Mouse (Mus musculus) macrophage (primary cell): Measurements from ENCODE around the gene Elmod3. TPM values are rescaled to one million over a fixed set of nuclear protein-coding genes. Genes with fewer than 3 reads are reported as not detected.

ENCODE experiments used
- H3K27ac ChIP-seq: fragments of 350-480 bp; formaldehyde crosslinking; 2 replicates; pipeline ENCODE4 v1.9.0; 2021
- H3K36me3 ChIP-seq: fragments of 350-480 bp; formaldehyde crosslinking; 2 replicates; pipeline ENCODE4 v1.9.0; 2021; ENCODE audit errors: inconsistent target
- H3K4me3 ChIP-seq: fragments of 350-480 bp; formaldehyde crosslinking; 2 replicates; pipeline ENCODE4 v1.9.0; 2021; ENCODE audit errors: inconsistent target
- H3K79me2 ChIP-seq: fragments of 350-480 bp; formaldehyde crosslinking; 2 replicates; pipeline ENCODE4 v1.9.0; 2021; ENCODE audit errors: inconsistent target
- WGBS: methylation state at CpG from one replicate; pipeline ENCODE4 v1.1.7; 2026; ENCODE audit warnings: inconsistent platforms; ENCODE audit not compliant: missing documents; 5-methylcytosine and 5-hydroxymethylcytosine counted together
- polyA plus RNA-seq: library from polyadenylated mRNA; stranded (reverse); fragments of 250-400 nt; gene quantifications from 3 replicates; pipeline ENCODE4 v1.2.4, GENCODE M21; 2018; ENCODE audit warnings: inconsistent platforms
- total RNA-seq, 78 experiments: library from RNA; depleted of rRNA; stranded (reverse); fragments of 250-400 nt; gene quantifications; 1 replicate in 9 of 78; 2 replicates in 24 of 78; 3 replicates in 43 of 78; 4 replicates in 2 of 78; pipeline ENCODE4 v1.2.4; 2018; ENCODE audit warnings: inconsistent platforms in 56 of 78

The Elmod3 gene
- 10 to 100 TPM in 12 of 26 experiments, 1 to 10 TPM in 14; 2.6 to 16.6 (median 8.5) TPM for total RNA-seq (2018; cell fraction: chromatin; rRNA removed)
- total RNA-seq (2018; cell fraction: cytosol; rRNA removed) = 10 to 100 TPM in 3 of 26 experiments, 1 to 10 TPM in 23; 2.7 to 10.6 (median 7.1) TPM
- total RNA-seq (2018; cell fraction: nucleus; rRNA removed) = 10 to 100 TPM in 5 of 26 experiments, 1 to 10 TPM in 21; 2.1 to 14.7 (median 7.6) TPM
- 5.0 to 8.4 TPM (median 7.3 TPM) in 3 replicates for polyA plus RNA-seq

GRCm38 (mm10) chr6:72597956-72598753 is at the start of gene Elmod3, which contains the start of gene Retsat:
TSS of gene Elmod3 (minus strand) at chr6:72598413.
TSS of gene Retsat (plus strand) at chr6:72598475.
- Histone ChIP-seq H3K27ac (peak within 1 kb of the TSS; percentile 37), H3K36me3 (no peaks in the 10 kb centered on the region; the same call in 1 of the 2 replicates), H3K79me2 (no peaks in the 10 kb centered on the region), H3K4me3 (peak within 1 kb of the TSS; percentile 88)
- WGBS = under 1% methylated on average over 37 of the region's 38 CpGs

DNA sequence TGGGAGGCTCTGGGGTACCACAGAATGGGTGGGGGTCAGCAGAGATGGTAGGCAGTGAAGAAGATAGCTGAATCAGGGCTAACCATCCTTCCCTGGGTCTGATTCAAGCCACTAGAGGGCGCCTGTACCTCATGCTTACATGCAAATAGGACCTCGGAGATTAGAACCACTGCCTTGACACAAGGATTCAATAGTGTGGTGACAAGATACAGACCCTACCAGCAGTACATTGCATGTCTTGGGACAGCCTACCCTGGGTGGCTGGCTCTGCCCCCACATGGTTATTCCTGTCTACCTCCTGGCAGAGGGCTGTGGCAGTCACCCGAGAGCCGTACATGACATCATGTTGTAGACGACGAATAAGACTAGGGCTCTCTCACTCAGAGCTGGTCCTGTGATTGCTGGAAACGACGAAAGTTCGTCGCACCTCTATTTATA is 49.2 kb upstream of the Elmod3 start:
- 67% methylated on average over 10 of the region's 10 CpGs for WGBS

GRCm38 (mm10) chr6:72645364-72645763 is 47.2 kb upstream of the Elmod3 start:
- H3K4me3 ChIP-seq = no peak overlapping the region
- no peak overlapping the region for H3K27ac ChIP-seq
- WGBS = 95% methylated on average over 7 of the region's 7 CpGs
- no peaks in the 10 kb centered on the region for H3K79me2 ChIP-seq
- no peaks in the 10 kb centered on the region for H3K36me3 ChIP-seq

More for the DNA sequence above, 49.2 kb upstream of the Elmod3 start:
- no peaks in the 10 kb centered on the region for H3K79me2 ChIP-seq
- no peaks in the 10 kb centered on the region for H3K36me3 ChIP-seq
- H3K27ac ChIP-seq = no peak overlapping the region
- no peak overlapping the region for H3K4me3 ChIP-seq

DNA sequence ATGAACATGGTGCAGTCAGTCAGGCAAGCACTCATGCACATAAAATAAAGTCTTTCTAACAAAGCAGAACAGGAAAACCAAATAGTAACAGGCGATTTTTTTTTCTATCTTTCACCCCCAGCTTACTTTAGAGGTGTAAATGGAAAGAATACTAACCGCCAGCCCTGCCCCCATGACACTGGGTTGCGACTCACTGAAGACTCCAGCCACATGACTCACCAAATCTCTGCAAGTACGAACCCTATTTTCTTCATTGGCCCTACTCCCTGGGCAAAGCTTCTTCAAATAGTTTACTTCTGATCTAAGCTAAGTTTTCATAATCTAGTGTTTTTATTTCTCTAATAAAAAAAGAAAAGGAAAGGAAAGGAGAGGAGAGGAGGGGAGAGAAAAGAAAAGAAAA is 46.4 kb upstream of the Elmod3 start:
- Histone ChIP-seq H3K4me3 (no peak overlapping the region), H3K79me2 (no peaks in the 10 kb centered on the region), H3K27ac (no peak overlapping the region), H3K36me3 (no peaks in the 10 kb centered on the region)
- WGBS = 36% methylated on average over 4 of the region's 4 CpGs

- H3K79me2 ChIP-seq = no peaks in the 10 kb centered on the region
- no peaks in the 10 kb centered on the region for H3K36me3 ChIP-seq
- WGBS = 50% methylated on average over 18 of the region's 18 CpGs
- H3K27ac ChIP-seq = no peak overlapping the region
- H3K4me3 ChIP-seq = no peak overlapping the region
Measured at GRCm38 (mm10) chr6:72641218-72641954, 43.2 kb upstream of the Elmod3 start.

DNA sequence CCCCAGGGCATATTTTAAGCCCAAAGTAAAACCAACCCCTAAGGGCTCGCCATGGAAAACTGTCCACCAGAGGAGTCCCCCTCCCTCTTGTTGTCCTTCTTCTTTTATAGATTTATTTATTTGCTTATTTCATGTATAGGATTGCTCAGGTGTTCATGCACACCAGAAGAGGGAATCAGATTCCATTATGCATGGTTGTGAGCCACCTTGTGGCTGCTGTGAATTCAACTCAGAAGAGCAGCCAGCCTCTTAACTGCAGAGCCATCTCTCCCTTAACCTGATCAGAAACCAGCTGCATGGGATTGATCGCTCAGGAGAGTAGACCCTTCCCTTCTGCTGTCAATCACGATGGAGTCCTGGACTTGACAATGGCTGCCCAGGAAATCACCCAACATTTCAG is 38.7 kb upstream of the Elmod3 start:
- no peaks in the 10 kb centered on the region for H3K36me3 ChIP-seq
- H3K27ac ChIP-seq = no peak overlapping the region
- 89% methylated on average over 3 of the region's 3 CpGs for WGBS
- H3K4me3 ChIP-seq = no peak overlapping the region
- H3K79me2 ChIP-seq = no peaks in the 10 kb centered on the region

DNA sequence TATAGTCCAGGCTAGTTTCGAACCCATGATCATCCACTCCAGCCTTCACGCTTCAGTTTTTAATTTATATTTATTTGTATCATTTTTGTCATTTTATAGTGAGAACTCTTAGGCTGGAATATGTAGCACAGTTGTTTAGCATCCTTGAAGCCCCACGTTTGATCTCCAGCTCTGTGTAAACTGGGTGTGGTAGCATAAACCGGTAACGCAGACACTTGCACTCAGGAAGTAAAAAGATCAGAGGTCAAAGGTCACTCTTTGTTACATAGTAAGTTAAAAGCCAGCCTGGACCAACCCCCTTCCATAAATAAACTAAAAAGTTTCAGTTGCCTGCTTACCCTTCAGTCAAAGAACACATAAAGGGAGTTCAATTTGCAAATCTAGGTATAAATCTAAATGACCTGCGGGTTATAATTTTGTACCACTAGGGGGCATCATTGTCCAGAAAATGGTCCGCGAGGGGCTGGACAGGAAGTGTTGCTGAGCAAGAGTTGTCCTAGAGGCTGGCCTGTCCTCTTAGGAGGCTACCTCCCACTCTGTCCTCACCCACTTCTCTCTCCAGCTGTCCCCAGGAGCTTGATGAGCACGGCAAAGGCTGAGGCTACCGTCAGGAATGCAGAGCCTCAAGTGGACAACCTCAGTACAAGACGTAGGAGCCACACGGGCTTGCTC is 37.7 kb upstream of the Elmod3 start:
- H3K36me3 ChIP-seq = no peaks in the 10 kb centered on the region
- H3K79me2 ChIP-seq = no peaks in the 10 kb centered on the region
- H3K4me3 ChIP-seq = no peak overlapping the region
- 48% methylated on average over 12 of the region's 12 CpGs for WGBS
- H3K27ac ChIP-seq = no peak overlapping the region

DNA sequence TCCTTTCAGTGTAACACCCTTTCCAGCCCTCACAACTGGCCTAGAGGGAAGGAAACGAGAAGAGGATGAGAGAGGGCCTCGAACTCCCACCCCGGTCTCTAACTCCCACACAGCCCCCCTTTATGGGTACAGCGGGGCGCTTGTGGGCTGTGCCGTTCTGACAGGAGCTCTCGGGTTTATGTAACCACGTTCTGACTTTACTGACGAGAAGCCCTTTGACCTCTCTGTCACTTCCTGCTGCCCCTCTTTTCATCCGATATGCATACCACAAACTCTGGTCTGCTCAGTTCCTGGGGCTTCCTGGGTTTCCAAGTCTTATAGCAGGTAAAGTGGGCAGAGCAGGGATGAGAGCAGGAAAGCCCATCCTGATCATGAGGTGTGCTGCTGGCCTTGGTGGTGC is 36.1 kb upstream of the Elmod3 start:
- no peak overlapping the region for H3K4me3 ChIP-seq
- H3K27ac ChIP-seq = no peak overlapping the region
- H3K79me2 ChIP-seq = no peaks in the 10 kb centered on the region
- H3K36me3 ChIP-seq = no peaks in the 10 kb centered on the region
- 31% methylated on average over 8 of the region's 10 CpGs for WGBS

- H3K27ac ChIP-seq = no peak overlapping the region
- no peaks in the 10 kb centered on the region for H3K36me3 ChIP-seq
- H3K79me2 ChIP-seq = no peaks in the 10 kb centered on the region
- H3K4me3 ChIP-seq = no peak overlapping the region
- 92% methylated on average over 6 of the region's 6 CpGs for whole genome bisulfite sequencing
Measured at GRCm38 (mm10) chr6:72631700-72632099, 33.5 kb upstream of the Elmod3 start.

GRCm38 (mm10) chr6:72630961-72631360 is 32.7 kb upstream of the Elmod3 start:
- Histone ChIP-seq H3K27ac (no peak overlapping the region), H3K79me2 (no peaks in the 10 kb centered on the region), H3K4me3 (no peak overlapping the region), H3K36me3 (no peaks in the 10 kb centered on the region)
- WGBS = 95% methylated on average over 13 of the region's 14 CpGs

- Histone ChIP-seq H3K4me3 (no peak overlapping the region), H3K79me2 (no peaks in the 10 kb centered on the region), H3K27ac (no peak overlapping the region), H3K36me3 (no peaks in the 10 kb centered on the region)
- 100% methylated on average over 2 of the region's 2 CpGs for WGBS
Measured at GRCm38 (mm10) chr6:72630370-72630769, 32.2 kb upstream of the Elmod3 start.

DNA sequence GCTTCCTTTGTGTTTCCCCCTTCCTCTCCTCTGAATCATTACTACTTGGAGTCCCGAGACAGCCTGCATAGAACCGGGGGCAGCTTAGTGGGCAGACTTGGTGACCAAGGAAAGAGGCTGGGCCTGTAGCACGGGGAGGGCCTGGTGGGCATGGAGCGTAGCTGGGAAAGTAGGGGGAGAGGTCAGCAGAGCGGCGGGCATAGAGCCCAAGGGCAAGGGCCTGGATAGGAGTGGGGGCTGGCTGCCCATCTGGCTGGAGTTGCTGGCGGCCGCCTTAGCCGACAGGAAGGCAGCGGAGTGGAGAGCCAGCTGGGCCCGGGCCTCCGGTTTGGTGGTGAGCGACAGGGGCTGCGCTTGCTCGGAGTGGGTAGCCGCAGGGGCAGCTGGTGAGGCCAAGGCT is 29.1 kb upstream of the Elmod3 start:
- Histone ChIP-seq H3K79me2 (no peaks in the 10 kb centered on the region), H3K4me3 (no peak overlapping the region), H3K36me3 (no peaks in the 10 kb centered on the region), H3K27ac (no peak overlapping the region)
- 84% methylated on average over 15 of the region's 16 CpGs for WGBS

- Histone ChIP-seq H3K79me2 (no peaks in the 10 kb centered on the region), H3K27ac (no peak overlapping the region), H3K36me3 (no peaks in the 10 kb centered on the region), H3K4me3 (no peak overlapping the region)
- WGBS = 85% methylated on average over 7 of the region's 7 CpGs
Measured at GRCm38 (mm10) chr6:72626391-72626790, 28.2 kb upstream of the Elmod3 start.

DNA sequence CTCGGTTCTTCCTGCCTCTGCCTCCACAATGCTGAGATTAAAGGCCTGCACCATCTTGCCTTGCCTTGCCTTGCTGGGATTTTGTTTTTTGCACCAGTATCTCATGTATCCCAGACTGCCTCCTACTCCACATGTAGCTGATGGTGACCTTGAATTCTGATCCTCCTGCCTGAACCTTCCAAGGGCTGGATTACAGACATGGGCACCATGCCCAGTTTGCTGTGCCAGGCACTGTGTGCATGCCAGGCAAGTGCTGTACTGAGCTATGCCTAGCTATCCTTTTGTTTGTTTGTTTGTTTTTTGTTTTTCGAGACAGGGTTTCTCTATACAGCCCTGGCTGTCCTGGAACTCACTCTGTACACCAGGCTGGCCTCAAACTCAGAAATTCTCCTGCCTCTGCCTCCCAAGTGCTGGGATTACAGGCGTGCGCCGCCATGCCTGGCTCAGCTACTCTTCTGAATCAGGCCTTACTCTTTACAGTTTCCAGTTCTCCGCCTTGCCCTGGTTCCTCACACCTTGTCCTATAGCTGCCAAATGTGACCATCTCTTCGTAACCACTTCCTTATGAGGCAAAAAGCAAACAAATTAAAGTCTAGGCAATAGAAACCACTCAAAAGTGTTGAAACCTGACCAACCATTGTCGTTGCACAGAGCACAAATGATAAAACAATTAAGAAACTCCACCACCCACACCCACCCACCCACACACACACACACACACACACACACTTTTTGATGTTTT is 25.6 kb upstream of the Elmod3 start:
- H3K36me3 ChIP-seq = no peaks in the 10 kb centered on the region
- H3K4me3 ChIP-seq = no peak overlapping the region
- no peak overlapping the region for H3K27ac ChIP-seq
- H3K79me2 ChIP-seq = no peaks in the 10 kb centered on the region
- WGBS = 54% methylated on average over 8 of the region's 8 CpGs
